ENCODE assay signal across 11 mouse cellular contexts in the genomic region with DNA sequence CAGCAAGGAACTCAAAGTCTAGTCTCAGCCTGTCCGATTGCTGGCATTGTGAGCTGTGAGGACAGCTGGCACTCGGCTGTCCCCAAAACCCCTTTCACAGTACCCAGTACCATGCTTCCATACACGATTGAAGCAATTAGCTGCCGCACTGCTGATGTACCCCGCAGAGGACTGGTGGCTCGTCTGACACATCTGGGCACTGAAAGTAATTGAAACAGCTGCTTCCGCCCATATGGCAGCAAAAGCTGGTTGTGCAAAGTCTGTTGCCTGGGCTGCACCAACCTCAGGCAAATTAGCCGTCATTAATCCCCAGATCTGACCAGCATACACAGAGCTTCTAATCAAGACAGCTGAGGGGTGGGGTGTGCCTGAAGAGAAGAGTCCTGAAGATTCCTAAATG.
DNase-seq lines count a peak whose midpoint lies in the region; ATAC-seq and TF ChIP-seq lines count a peak whose summit lies in the region.
"Had no signal": no experiment of that assay in that cellular context is flagged by ENCODE, and none has a peak within 500 bp of the region (broad histone marks: within the 10 kb centered on the region; RNA-seq: fewer than 3 reads in every experiment).

No protein-coding gene starts in this region.

- H3K4me3 ChIP-seq in heart, embryonic 14.5 days (ENCODE audit: control insufficient read depth in 1 of 2, insufficient read depth in 1 of 2, low read depth in 1 of 2, low read length in 2 of 2): no peak overlapping the region
- H3K4me3 ChIP-seq in forebrain, embryonic 12.5 days (replicated peaks): no peak overlapping the region
- no peak overlapping the region for H3K4me3 ChIP-seq in lung, adult 2 months (replicated peaks; ENCODE audit: extremely low read depth, low read depth, low read length)
- H3K4me3 ChIP-seq: liver, embryonic 15.5 days had no signal

- no peak overlapping the region for H3K27ac ChIP-seq in heart, embryonic 14.5 days (replicated peaks in 1 of 2; ENCODE audit: control insufficient read depth in 1 of 2, insufficient read depth in 1 of 2, low read depth in 2 of 2, low read length in 2 of 2)
- peak overlapping the region; percentile 70 for H3K27ac ChIP-seq in forebrain, embryonic 12.5 days
- H3K27ac ChIP-seq: liver, embryonic 15.5 days had no signal

- 0 out of 2 replicates have a peak overlapping the region, but pooled peaks have one; percentile 3 for H3K4me2 ChIP-seq in heart, embryonic 14.5 days (ENCODE audit: low read length)
- H3K4me2 ChIP-seq in forebrain, embryonic 12.5 days: no peak overlapping the region
- H3K4me2 ChIP-seq: heart, embryonic 11.5 days; liver, embryonic 15.5 days had no signal

- no peak for ATAC-seq in heart, embryonic 14.5 days (ENCODE audit: insufficient number of reproducible peaks, insufficient read depth, low FRiP score, low read depth)
- ATAC-seq in forebrain, embryonic 12.5 days (ENCODE audit: low FRiP score): peak; percentile 92

- no peaks in the 10 kb centered on the region for H3K36me3 ChIP-seq in heart, embryonic 14.5 days (ENCODE audit: control insufficient read depth, insufficient read depth, low read length)
- H3K36me3 ChIP-seq in forebrain, embryonic 12.5 days (replicated peaks): no peaks in the 10 kb centered on the region
- H3K36me3 ChIP-seq: liver, embryonic 15.5 days had no signal

- WGBS in heart, embryonic 14.5 days: 64% methylated on average over 8 of the region's 8 CpGs
- WGBS in forebrain, embryonic 12.5 days: 34% methylated on average over 8 of the region's 8 CpGs
- WGBS in lung, adult 2 months: 76% methylated on average over 8 of the region's 8 CpGs

- TF ChIP-seq CTCF in lung, adult 2 months (IDR thresholded peaks at IDR 0.05; ENCODE audit: insufficient read depth, low read length): no peak

- no peak for TF ChIP-seq POLR2A in lung, adult 2 months (IDR thresholded peaks at IDR 0.05; ENCODE audit: borderline replicate concordance, extremely low read depth, low read depth, low read length)

- H3K9ac ChIP-seq in heart, embryonic 14.5 days (ENCODE audit: low read length): no peak overlapping the region
- H3K9ac ChIP-seq in forebrain, embryonic 12.5 days: no peak overlapping the region
- H3K9ac ChIP-seq: liver, embryonic 15.5 days had no signal

- no peaks in the 10 kb centered on the region for H3K9me3 ChIP-seq in heart, embryonic 14.5 days (ENCODE audit: control insufficient read depth, low read length)
- no peaks in the 10 kb centered on the region for H3K9me3 ChIP-seq in forebrain, embryonic 12.5 days
- H3K9me3 ChIP-seq: liver, embryonic 15.5 days had no signal

- no peak for DNase-seq in heart, adult 18-20 months
- DNase-seq in layer of hippocampus, postnatal 10 days (ENCODE audit: low spot score in 2 of 2): peak; percentile 7 to 27
- peak; percentile 18 for DNase-seq in retina, embryonic 14.5 days (ENCODE audit: low spot score)
- DNase-seq in lung, adult 2 months: no peak
- no peak for DNase-seq in kidney, adult 11 months
- DNase-seq in B cell, adult 2 months: no peak
- DNase-seq: kidney, postnatal 4 days had no signal

- H3K27me3 ChIP-seq in heart, embryonic 14.5 days (ENCODE audit: control insufficient read depth, insufficient read depth, low read length): no peaks in the 10 kb centered on the region
- H3K27me3 ChIP-seq in forebrain, embryonic 12.5 days: no peaks in the 10 kb centered on the region
- H3K27me3 ChIP-seq: liver, embryonic 15.5 days had no signal

- no peaks in the 10 kb centered on the region for H3K4me1 ChIP-seq in heart, embryonic 14.5 days (ENCODE audit: control insufficient read depth in 2 of 2, insufficient read depth in 2 of 2, low read length in 2 of 2)
- H3K4me1 ChIP-seq in forebrain, embryonic 12.5 days: peaks cover 23% of the 10 kb centered on the region
- H3K4me1 ChIP-seq in lung, adult 2 months (ENCODE audit: control insufficient read depth, insufficient read depth, low read length): no peaks in the 10 kb centered on the region
- H3K4me1 ChIP-seq: liver, embryonic 15.5 days had no signal

Comparison
In these comparisons a context has a peak if more than half of its experiments do, and no peak if none do; other contexts are left out.
1. DNase-seq: peak in layer of hippocampus, postnatal 10 days (2 of 2) and retina, embryonic 14.5 days (single experiment); none in heart, adult 18-20 months (0 of 2), lung, adult 2 months (single experiment), kidney, adult 11 months (single experiment) and B cell, adult 2 months (0 of 2).